Mouse (Mus musculus) intestine, embryonic 16.5 days (tissue): ENCODE measurements at regions not wholly inside any gene's neighbourhood (a gene's known extent, or its start where the extent isn't known, plus 50 kb on each side); places are given as distances from the start of the nearest gene placed in this dataset.

Source experiments
- ATAC-seq: fragments of 200-750 bp; cut with Nextera tagmentation; 2 replicates; pipeline ENCODE4 v1.8.0; 2017; ENCODE audit warnings: moderate TSS enrichment, moderate library complexity
- H3K27ac ChIP-seq: fragments of 300-500 bp; sonication (generic); 2 replicates; pipeline ENCODE4 v1.5.1; 2014; ENCODE audit warnings: mild to moderate bottlenecking, low read length
- H3K27me3 ChIP-seq: fragments of 300-500 bp; sonication (generic); replicated peaks from 2 replicates; pipeline ENCODE4 v1.6.1; 2014; ENCODE audit warnings: low read length, control low read depth, mixed read lengths; ENCODE audit not compliant: control insufficient read depth, insufficient read depth
- H3K36me3 ChIP-seq: fragments of 300-500 bp; sonication (generic); 2 replicates; pipeline ENCODE4 v1.6.1; 2014; ENCODE audit warnings: low read length, control low read depth; ENCODE audit not compliant: control insufficient read depth, insufficient read depth
- H3K4me1 ChIP-seq: fragments of 300-500 bp; sonication (generic); 2 replicates; pipeline ENCODE4 v1.6.1; 2014; ENCODE audit warnings: low read length, control low read depth, mixed read lengths; ENCODE audit not compliant: control insufficient read depth, insufficient read depth
- H3K4me2 ChIP-seq: fragments of 300-500 bp; sonication (generic); 2 replicates; pipeline ENCODE4 v1.6.1; 2014; ENCODE audit warnings: low read depth, low read length, control low read depth
- H3K4me3 ChIP-seq: fragments of 300-500 bp; sonication (generic); 2 replicates; pipeline ENCODE4 v1.5.1; 2014; ENCODE audit warnings: mild to moderate bottlenecking, low read length
- H3K9ac ChIP-seq: fragments of 300-500 bp; sonication (generic); 2 replicates; pipeline ENCODE4 v1.6.1; 2014; ENCODE audit warnings: low read depth, low read length
- H3K9me3 ChIP-seq: fragments of 300-500 bp; sonication (generic); 2 replicates; pipeline ENCODE4 v1.6.1; 2016; ENCODE audit warnings: low read length, control low read depth; ENCODE audit not compliant: control insufficient read depth
- WGBS: fragments of 180-500 bp; shearing (Covaris S2); extraction: QIAGEN DNeasy Blood & Tissue Kit; methylation state at CpG from one replicate; pipeline ENCODE4 v1.1.7; 2014; 5-methylcytosine and 5-hydroxymethylcytosine counted together

- H3K27me3 ChIP-seq: no peaks in the 10 kb centered on the region
- no peak for ATAC-seq
- 74% methylated on average over 6 of the region's 6 CpGs for WGBS
Measured at GRCm38 (mm10) chr1:190583272-190583671, 328.3 kb downstream of the Rps6kc1 start.

GRCm38 (mm10) chr1:190580653-190581052 is 330.9 kb downstream of the Rps6kc1 start:
- Histone ChIP-seq H3K4me3 (no peak overlapping the region), H3K4me1 (no peaks in the 10 kb centered on the region), H3K27ac (no peak overlapping the region), H3K4me2 (no peak overlapping the region), H3K9ac (no peak overlapping the region), H3K9me3 (no peaks in the 10 kb centered on the region), H3K36me3 (no peaks in the 10 kb centered on the region), H3K27me3 (no peaks in the 10 kb centered on the region)
- WGBS: 85% methylated on average over 1 of the region's 1 CpGs
- no peak for ATAC-seq

More at GRCm38 (mm10) chr1:190583272-190583671, 328.3 kb downstream of the Rps6kc1 start:
- Histone ChIP-seq H3K36me3 (no peaks in the 10 kb centered on the region), H3K4me3 (no peak overlapping the region), H3K27ac (no peak overlapping the region), H3K9ac (no peak overlapping the region), H3K4me1 (no peaks in the 10 kb centered on the region), H3K4me2 (no peak overlapping the region), H3K9me3 (no peaks in the 10 kb centered on the region)

- Histone ChIP-seq H3K9me3 (no peaks in the 10 kb centered on the region), H3K4me3 (no peak overlapping the region), H3K27ac (no peak overlapping the region), H3K4me2 (no peak overlapping the region), H3K27me3 (no peaks in the 10 kb centered on the region), H3K9ac (no peak overlapping the region), H3K4me1 (no peaks in the 10 kb centered on the region), H3K36me3 (no peaks in the 10 kb centered on the region)
- 25% methylated on average over 4 of the region's 4 CpGs for WGBS
- no peak for ATAC-seq
Measured at GRCm38 (mm10) chr1:190570981-190571380, 340.6 kb downstream of the Rps6kc1 start.

GRCm38 (mm10) chr1:190570563-190570962 is 341.0 kb downstream of the Rps6kc1 start:
- Histone ChIP-seq H3K4me3 (no peak overlapping the region), H3K36me3 (no peaks in the 10 kb centered on the region), H3K27me3 (no peaks in the 10 kb centered on the region), H3K4me1 (no peaks in the 10 kb centered on the region), H3K4me2 (no peak overlapping the region), H3K9ac (no peak overlapping the region), H3K9me3 (no peaks in the 10 kb centered on the region), H3K27ac (no peak overlapping the region)
- ATAC-seq: no peak
- WGBS: 66% methylated on average over 10 of the region's 10 CpGs

GRCm38 (mm10) chr1:190566744-190567143 is 344.8 kb downstream of the Rps6kc1 start:
- Histone ChIP-seq H3K4me2 (no peak overlapping the region), H3K9me3 (no peaks in the 10 kb centered on the region)

GRCm38 (mm10) chr1:190562865-190563457 is 348.6 kb downstream of the Rps6kc1 start:
- no peaks in the 10 kb centered on the region for H3K36me3 ChIP-seq
- no peak overlapping the region for H3K9ac ChIP-seq
- no peak overlapping the region for H3K4me3 ChIP-seq
- ATAC-seq: peak; percentile 62; the same call in 1 of the 2 replicates
- WGBS: 38% methylated on average over 13 of the region's 13 CpGs
- H3K27me3 ChIP-seq: no peaks in the 10 kb centered on the region
- no peak overlapping the region for H3K27ac ChIP-seq
- H3K4me1 ChIP-seq: no peaks in the 10 kb centered on the region
- H3K4me2 ChIP-seq: no peak overlapping the region
- H3K9me3 ChIP-seq: no peaks in the 10 kb centered on the region

More at GRCm38 (mm10) chr1:190566744-190567143, 344.8 kb downstream of the Rps6kc1 start:
- no peak for ATAC-seq
- H3K4me3 ChIP-seq: no peak overlapping the region
- H3K36me3 ChIP-seq: no peaks in the 10 kb centered on the region
- no peaks in the 10 kb centered on the region for H3K27me3 ChIP-seq
- H3K9ac ChIP-seq: no peak overlapping the region
- WGBS: 93% methylated on average over 7 of the region's 7 CpGs
- no peaks in the 10 kb centered on the region for H3K4me1 ChIP-seq
- H3K27ac ChIP-seq: no peak overlapping the region

- no peaks in the 10 kb centered on the region for H3K4me1 ChIP-seq
- no peak for ATAC-seq
- no peak overlapping the region for H3K4me3 ChIP-seq
- H3K27ac ChIP-seq: no peak overlapping the region
- H3K36me3 ChIP-seq: no peaks in the 10 kb centered on the region
- H3K4me2 ChIP-seq: no peak overlapping the region
- no peaks in the 10 kb centered on the region for H3K9me3 ChIP-seq
- no peaks in the 10 kb centered on the region for H3K27me3 ChIP-seq
- WGBS: 57% methylated on average over 9 of the region's 9 CpGs
- no peak overlapping the region for H3K9ac ChIP-seq
Measured at GRCm38 (mm10) chr1:190560086-190560485, 351.5 kb downstream of the Rps6kc1 start.

GRCm38 (mm10) chr1:190541892-190542291 is 369.7 kb downstream of the Rps6kc1 start:
- Histone ChIP-seq H3K4me3 (no peak overlapping the region), H3K27ac (no peak overlapping the region), H3K27me3 (no peaks in the 10 kb centered on the region), H3K4me2 (no peak overlapping the region), H3K36me3 (no peaks in the 10 kb centered on the region), H3K9ac (no peak overlapping the region), H3K4me1 (no peaks in the 10 kb centered on the region), H3K9me3 (no peaks in the 10 kb centered on the region)
- WGBS: 54% methylated on average over 2 of the region's 2 CpGs
- no peak for ATAC-seq

GRCm38 (mm10) chr1:190532879-190533676 is 362.6 kb upstream of the Prox1 start:
- ATAC-seq: peak; percentile 87
- H3K4me3 ChIP-seq: no peak overlapping the region
- peaks cover 12% of the 10 kb centered on the region for H3K4me1 ChIP-seq
- H3K9me3 ChIP-seq: no peaks in the 10 kb centered on the region
- H3K27ac ChIP-seq: peak overlapping the region; percentile 35
- no peak overlapping the region for H3K4me2 ChIP-seq
- no peaks in the 10 kb centered on the region for H3K27me3 ChIP-seq
- H3K9ac ChIP-seq: no peak overlapping the region
- WGBS: 16% methylated on average over 10 of the region's 10 CpGs
- H3K36me3 ChIP-seq: no peaks in the 10 kb centered on the region
